Mouse (Mus musculus) telencephalon, adult 2 months (tissue): Measurements from ENCODE around the gene Fermt2.

Source experiments
- DNase-seq: peaks from one replicate; pipeline ENCODE4 v3.0.0-alpha.2; 2011; ENCODE audit warnings: low read depth, low spot score

Fermt2 gene

GRCm38 (mm10) chr14:45529411-45530363, at the start of gene Fermt2:
Gene Fermt2 (minus strand): TSS chr14:45530118.
- no peak for DNase-seq

GRCm38 (mm10) chr14:45566066-45566937, 36.4 kb upstream of the Fermt2 start:
- DNase-seq = no peak

GRCm38 (mm10) chr14:45565216-45566065, 35.5 kb upstream of the Fermt2 start:
- DNase-seq = peak; percentile 48

GRCm38 (mm10) chr14:45563577-45563976, 33.7 kb upstream of the Fermt2 start:
- DNase-seq = no peak

- peak; percentile 88 for DNase-seq
These were observed 31.8 kb upstream of the Fermt2 start for GRCm38 (mm10) chr14:45561681-45562080.

- peak; percentile 33 for DNase-seq
These were observed 29.1 kb upstream of the Fermt2 start for GRCm38 (mm10) chr14:45559018-45559417.

- no peak for DNase-seq
These were observed 24.4 kb upstream of the Fermt2 start for GRCm38 (mm10) chr14:45554336-45554735.

GRCm38 (mm10) chr14:45553854-45554253, 23.9 kb upstream of the Fermt2 start:
- DNase-seq = no peak

- no peak for DNase-seq
These were observed 22.5 kb upstream of the Fermt2 start for GRCm38 (mm10) chr14:45552431-45552830.

- no peak for DNase-seq
These were observed 21.3 kb upstream of the Fermt2 start for GRCm38 (mm10) chr14:45551121-45551768.

- no peak for DNase-seq
These were observed 20.2 kb upstream of the Fermt2 start for GRCm38 (mm10) chr14:45550010-45550647.

GRCm38 (mm10) chr14:45548118-45548517, 18.2 kb upstream of the Fermt2 start:
- DNase-seq = no peak

- DNase-seq = no peak
These were observed 15.0 kb upstream of the Fermt2 start for GRCm38 (mm10) chr14:45544905-45545304.

GRCm38 (mm10) chr14:45544026-45544425, 14.1 kb upstream of the Fermt2 start:
- DNase-seq = no peak

- no peak for DNase-seq
These were observed 9.9 kb upstream of the Fermt2 start for GRCm38 (mm10) chr14:45539659-45540468.

- DNase-seq = no peak
These were observed 737 bp upstream of the Fermt2 start for GRCm38 (mm10) chr14:45530364-45531345.

GRCm38 (mm10) chr14:45528861-45529260, 1.1 kb downstream of the Fermt2 start:
- no peak for DNase-seq

- no peak for DNase-seq
These were observed 14.1 kb downstream of the Fermt2 start for GRCm38 (mm10) chr14:45515771-45516170.
